Comparison of ENCODE assay signal across 8 mouse cellular contexts in genomic region chr5:120502147-120502621, GRCm38 (mm10). TPM values are rescaled to one million over a fixed set of nuclear protein-coding genes. Genes with fewer than 3 reads are reported as not detected.
DNase-seq lines count a peak whose midpoint lies in the region; ATAC-seq and TF ChIP-seq lines count a peak whose summit lies in the region.

No protein-coding gene starts in this region.

- intact Hi-C loops in left cerebral cortex, adult 2 months (cut with DNase I), result loop anchor here (5.0 to 10.0 kb wide), 3 partner anchors 85 to 310 kb away; partner anchors contain the start of genes Iqcd, Oas1c, Oas2 and Tpcn1

- peak overlapping the region; percentile 84 for H3K9ac ChIP-seq in embryonic facial prominence, embryonic 11.5 days (replicated peaks; ENCODE audit: low read length)
- H3K9ac ChIP-seq in intestine, embryonic 16.5 days (ENCODE audit: low read depth, low read length), result peak overlapping the region; percentile 90
- peak overlapping the region; percentile 90 for H3K9ac ChIP-seq in midbrain, embryonic 11.5 days (ENCODE audit: low read length)

- peak overlapping the region; percentile 86 for H3K27ac ChIP-seq in left cerebral cortex, adult 2 months
- H3K27ac ChIP-seq in embryonic facial prominence, embryonic 11.5 days (replicated peaks; ENCODE audit: low read depth, low read length), result no peak overlapping the region
- H3K27ac ChIP-seq in intestine, embryonic 16.5 days (ENCODE audit: low read length), result no peak overlapping the region
- no peak overlapping the region for H3K27ac ChIP-seq in midbrain, embryonic 11.5 days (ENCODE audit: low read depth, low read length)

- H3K4me3 ChIP-seq in left cerebral cortex, adult 2 months, result peak overlapping the region; percentile 92
- peak overlapping the region; percentile 88; the same call in 1 of the 2 replicates for H3K4me3 ChIP-seq in embryonic facial prominence, embryonic 11.5 days (ENCODE audit: low read depth, low read length)
- peak overlapping the region; percentile 94 for H3K4me3 ChIP-seq in intestine, embryonic 16.5 days (ENCODE audit: low read length)
- peak overlapping the region; percentile 85; the same call in 1 of the 2 replicates for H3K4me3 ChIP-seq in midbrain, embryonic 11.5 days (ENCODE audit: low read depth, low read length)

- no peak for ATAC-seq in embryonic facial prominence, embryonic 11.5 days (replicated peaks; ENCODE audit: insufficient number of reproducible peaks, low FRiP score, low TSS enrichment, low read depth)
- ATAC-seq in intestine, embryonic 16.5 days, result no peak
- no peak for ATAC-seq in midbrain, embryonic 11.5 days (ENCODE audit: low FRiP score)

- no peaks in the 10 kb centered on the region; the same call in 1 of the 2 replicates for H3K36me3 ChIP-seq in embryonic facial prominence, embryonic 11.5 days (replicated peaks; ENCODE audit: control insufficient read depth, insufficient read depth, low read depth, low read length)
- H3K36me3 ChIP-seq in intestine, embryonic 16.5 days (ENCODE audit: control insufficient read depth, insufficient read depth, low read length), result no peaks in the 10 kb centered on the region
- no peaks in the 10 kb centered on the region; the same call in 1 of the 2 replicates for H3K36me3 ChIP-seq in midbrain, embryonic 11.5 days (ENCODE audit: control insufficient read depth, insufficient read depth, low read length)

- peak overlapping the region; percentile 91 for H3K4me2 ChIP-seq in embryonic facial prominence, embryonic 11.5 days (ENCODE audit: low read depth, low read length)
- H3K4me2 ChIP-seq in intestine, embryonic 16.5 days (ENCODE audit: low read depth, low read length), result peak overlapping the region; percentile 90
- H3K4me2 ChIP-seq in midbrain, embryonic 11.5 days, result peak overlapping the region; percentile 94

- WGBS in embryonic facial prominence, embryonic 11.5 days, result 63% methylated on average over 9 of the region's 9 CpGs
- 62% methylated on average over 9 of the region's 9 CpGs for WGBS in intestine, embryonic 16.5 days
- 63% methylated on average over 9 of the region's 9 CpGs for WGBS in midbrain, embryonic 11.5 days

- no peaks in the 10 kb centered on the region for H3K9me3 ChIP-seq in embryonic facial prominence, embryonic 11.5 days (replicated peaks; ENCODE audit: control insufficient read depth, low read length)
- H3K9me3 ChIP-seq in intestine, embryonic 16.5 days (ENCODE audit: control insufficient read depth, low read length), result no peaks in the 10 kb centered on the region
- H3K9me3 ChIP-seq in midbrain, embryonic 11.5 days (ENCODE audit: control insufficient read depth, low read length), result no peaks in the 10 kb centered on the region

- no peaks in the 10 kb centered on the region; the same call in 1 of the 2 replicates for H3K4me1 ChIP-seq in embryonic facial prominence, embryonic 11.5 days (ENCODE audit: control insufficient read depth, insufficient read depth, low read length)
- H3K4me1 ChIP-seq in intestine, embryonic 16.5 days (ENCODE audit: control insufficient read depth, insufficient read depth, low read length), result peaks cover 15% of the 10 kb centered on the region
- peaks cover 11% of the 10 kb centered on the region for H3K4me1 ChIP-seq in midbrain, embryonic 11.5 days (ENCODE audit: control insufficient read depth, insufficient read depth, low read length)

- no peak for TF ChIP-seq CTCF in left cerebral cortex, adult 2 months (IDR thresholded peaks at IDR 0.05)

- DNase-seq in left cerebral cortex, adult 2 months (ENCODE audit: extremely low spot score in 1 of 2, low spot score in 2 of 2), result peak in 1 of 2 experiments; percentile 30
- no peak for DNase-seq in left cerebral cortex, adult 8-10 months (ENCODE audit: low spot score in 2 of 2)
- DNase-seq in embryonic facial prominence, embryonic 11.5 days (ENCODE audit: low spot score), result no peak
- DNase-seq in midbrain, embryonic 11.5 days (ENCODE audit: low spot score, missing footprints), result no peak
- no peak for DNase-seq in thymus, postnatal 0 days (ENCODE audit: low spot score)
- no peak for DNase-seq in urinary bladder, postnatal 10 days (ENCODE audit: low spot score)
- DNase-seq in lung, adult 18-20 months, result no peak

- no peaks in the 10 kb centered on the region for H3K27me3 ChIP-seq in embryonic facial prominence, embryonic 11.5 days (ENCODE audit: control insufficient read depth, insufficient read depth, low read length)
- H3K27me3 ChIP-seq in intestine, embryonic 16.5 days (replicated peaks; ENCODE audit: control insufficient read depth, insufficient read depth, low read length), result 0 out of 2 replicates have a peak, but pooled peaks cover 2% of the 10 kb centered on the region
- H3K27me3 ChIP-seq in midbrain, embryonic 11.5 days (ENCODE audit: control insufficient read depth, insufficient read depth, low read length), result no peaks in the 10 kb centered on the region

RNA-seq across cellular contexts. Expression of gene Plbd2, which starts 1.2 kb away (rescaled TPM):
- total RNA-seq in left cerebral cortex, adult 2 months (2021), result 10 to 100 TPM; 60.6 to 61.7 TPM
- 10 to 100 TPM; 59.8 to 67.4 (median 64.8) TPM for total RNA-seq in left cerebral cortex, adult 8-10 months (2022)
- 20.9 and 25.3 TPM in 2 replicates for polyA plus RNA-seq in embryonic facial prominence, embryonic 11.5 days (2014; fragmentation: Nextera tagmentation; extraction: Ambion mirVana)
- polyA plus RNA-seq in intestine, embryonic 16.5 days (2015; fragmentation: Nextera tagmentation; extraction: Ambion mirVana), result 43.9 and 46.9 TPM in 2 replicates
- 20.2 and 21.9 TPM in 2 replicates for polyA plus RNA-seq in midbrain, embryonic 11.5 days (2014; fragmentation: Nextera tagmentation; extraction: Ambion mirVana)
- polyA plus RNA-seq in thymus, postnatal 0 days (2015; fragmentation: Nextera tagmentation; extraction: Ambion mirVana), result 31.0 and 33.9 TPM in 2 replicates

RNA-seq across cellular contexts. Expression of gene Slc8b1, which starts 8.8 kb away (rescaled TPM):
- total RNA-seq in left cerebral cortex, adult 2 months (2021), result 1 to 10 TPM; 4.5 to 7.5 TPM
- total RNA-seq in left cerebral cortex, adult 8-10 months (2022), result 1 to 10 TPM; 5.0 to 8.6 (median 6.3) TPM
- 1.3 and 1.8 TPM in 2 replicates for polyA plus RNA-seq in embryonic facial prominence, embryonic 11.5 days (2014; fragmentation: Nextera tagmentation; extraction: Ambion mirVana)
- polyA plus RNA-seq in intestine, embryonic 16.5 days (2015; fragmentation: Nextera tagmentation; extraction: Ambion mirVana), result 6.9 and 7.6 TPM in 2 replicates
- polyA plus RNA-seq in midbrain, embryonic 11.5 days (2014; fragmentation: Nextera tagmentation; extraction: Ambion mirVana), result 1.3 and 1.8 TPM in 2 replicates
- 4.6 and 5.0 TPM in 2 replicates for polyA plus RNA-seq in thymus, postnatal 0 days (2015; fragmentation: Nextera tagmentation; extraction: Ambion mirVana)

RNA-seq across cellular contexts. Expression of gene Sds, which starts 25.9 kb away (rescaled TPM):
- under 1 TPM in 1 of 2 experiments, not detected in 1; 0.61 TPM for total RNA-seq in left cerebral cortex, adult 2 months (2021)
- total RNA-seq in left cerebral cortex, adult 8-10 months (2022), result 1 to 10 TPM in 1 of 4 experiments, under 1 TPM in 2, not detected in 1; 0.61 to 2.0 (median 1.00) TPM
- not detected in 2 replicates for polyA plus RNA-seq in embryonic facial prominence, embryonic 11.5 days (2014; fragmentation: Nextera tagmentation; extraction: Ambion mirVana)
- 0.18 and 0.37 TPM in 2 replicates for polyA plus RNA-seq in intestine, embryonic 16.5 days (2015; fragmentation: Nextera tagmentation; extraction: Ambion mirVana)
- polyA plus RNA-seq in midbrain, embryonic 11.5 days (2014; fragmentation: Nextera tagmentation; extraction: Ambion mirVana), result not detected in 2 replicates
- 0.14 and 0.24 TPM in 2 replicates for polyA plus RNA-seq in thymus, postnatal 0 days (2015; fragmentation: Nextera tagmentation; extraction: Ambion mirVana)

RNA-seq across cellular contexts. Expression of gene Sdsl, which starts 29.6 kb away (rescaled TPM):
- 1 to 10 TPM; 5.3 to 7.4 TPM for total RNA-seq in left cerebral cortex, adult 2 months (2021)
- total RNA-seq in left cerebral cortex, adult 8-10 months (2022), result 1 to 10 TPM; 4.2 to 7.8 (median 6.2) TPM
- 3.6 and 4.9 TPM in 2 replicates for polyA plus RNA-seq in embryonic facial prominence, embryonic 11.5 days (2014; fragmentation: Nextera tagmentation; extraction: Ambion mirVana)
- 19.9 and 20.2 TPM in 2 replicates for polyA plus RNA-seq in intestine, embryonic 16.5 days (2015; fragmentation: Nextera tagmentation; extraction: Ambion mirVana)
- polyA plus RNA-seq in midbrain, embryonic 11.5 days (2014; fragmentation: Nextera tagmentation; extraction: Ambion mirVana), result 4.2 TPM in 2 replicates
- polyA plus RNA-seq in thymus, postnatal 0 days (2015; fragmentation: Nextera tagmentation; extraction: Ambion mirVana), result 1.2 and 1.3 TPM in 2 replicates
